Mouse (Mus musculus): ENCODE measurements around the gene Zbtb42.

The Zbtb42 gene

GRCm38 (mm10) chr12:112670718-112671393, 7.8 kb upstream of the Zbtb42 start:
- POLR2A ChIA-PET, result interaction anchor here in 3 of 4 experiments (0.6 to 2.5 kb wide), 13 partner anchors 9 to 464 kb away, joined by 3 to 15 read pairs (median 3); partner anchors contain the start of genes Adssl1 (in 1 of the 3) and Siva1 (in 1 of the 3)
- CTCF ChIA-PET, result interaction anchor here (0.6 to 3.2 kb wide), 9 partner anchors 8 to 104 kb away, joined by 3 to 24 read pairs (median 4); partner anchors contain the start of genes Adssl1 (in 1 of the 4) and Cep170b (in 1 of the 4)

- POLR2A ChIA-PET, result interaction anchor here in 3 of 4 experiments (0.5 to 2.5 kb wide), 20 partner anchors 8 to 463 kb away, joined by 3 to 15 read pairs (median 3); partner anchors contain the start of genes Adssl1 (in 1 of the 3), Cdca4 (in 1 of the 3) and Siva1 (in 1 of the 3)
- CTCF ChIA-PET, result interaction anchor here (0.6 to 4.6 kb wide), 20 partner anchors 9 to 774 kb away, joined by 3 to 43 read pairs (median 4); partner anchors contain the start of genes Adssl1 (in 1 of the 4), Cep170b (in 1 of the 4), Siva1 (in 1 of the 4) and Tex22 (in 1 of the 4)
These were observed 6.7 kb upstream of the Zbtb42 start for GRCm38 (mm10) chr12:112671891-112672290.

GRCm38 (mm10) chr12:112672744-112673575, 5.7 kb upstream of the Zbtb42 start:
- ChIA-PET POLR2A (interaction anchor here in 3 of 4 experiments (0.5 to 2.8 kb wide), 26 partner anchors 10 to 431 kb away, joined by 3 to 15 read pairs (median 4); partner anchors contain the start of genes Cdca4 (in 1 of the 3), Cep170b (in 1 of the 3) and Siva1 (in 1 of the 3)), CTCF (interaction anchor here in 3 of 4 experiments (0.6 to 4.6 kb wide), 22 partner anchors 10 to 775 kb away, joined by 3 to 43 read pairs (median 4); partner anchors contain the start of genes Adssl1 (in 1 of the 3) and Siva1 (in 1 of the 3))

DNA sequence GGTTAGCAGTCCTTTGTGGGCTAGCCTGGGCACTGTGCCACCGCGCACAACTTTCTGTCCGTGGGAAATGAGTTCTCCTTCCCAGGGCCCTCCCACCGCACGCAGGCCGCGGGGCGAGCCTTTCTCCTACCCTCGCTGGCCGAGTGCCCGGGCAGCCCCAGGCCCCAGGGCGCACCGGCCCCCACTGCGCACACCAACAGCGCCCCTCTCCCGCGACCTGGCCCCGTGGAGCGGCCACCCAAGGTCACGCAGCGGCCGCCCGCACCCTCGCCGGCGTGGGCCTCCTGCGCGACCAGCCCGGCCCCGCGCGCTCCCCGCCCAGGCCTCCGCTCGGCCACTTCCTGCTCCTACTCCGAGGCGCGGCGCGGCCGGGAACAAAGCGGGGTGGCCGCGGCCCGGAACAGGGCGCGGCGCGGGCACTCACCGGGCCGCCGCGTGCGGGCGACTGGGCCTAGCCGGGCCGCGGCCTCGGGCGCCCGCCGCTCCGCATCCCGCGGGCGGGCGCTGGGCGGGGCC, 5.0 kb upstream of the Zbtb42 start:
- ChIA-PET CTCF (interaction anchor here in 2 of 4 experiments (0.8 to 4.6 kb wide), 15 partner anchors 10 to 528 kb away, joined by 3 to 43 read pairs (median 5); partner anchors contain the start of genes Adssl1 (in 1 of the 2) and Siva1 (in 1 of the 2)), POLR2A (interaction anchor here in 3 of 4 experiments (0.6 to 2.8 kb wide), 11 partner anchors 10 to 66 kb away, joined by 3 to 15 read pairs (median 4); partner anchors contain the start of gene Siva1 (in 1 of the 3))

DNA sequence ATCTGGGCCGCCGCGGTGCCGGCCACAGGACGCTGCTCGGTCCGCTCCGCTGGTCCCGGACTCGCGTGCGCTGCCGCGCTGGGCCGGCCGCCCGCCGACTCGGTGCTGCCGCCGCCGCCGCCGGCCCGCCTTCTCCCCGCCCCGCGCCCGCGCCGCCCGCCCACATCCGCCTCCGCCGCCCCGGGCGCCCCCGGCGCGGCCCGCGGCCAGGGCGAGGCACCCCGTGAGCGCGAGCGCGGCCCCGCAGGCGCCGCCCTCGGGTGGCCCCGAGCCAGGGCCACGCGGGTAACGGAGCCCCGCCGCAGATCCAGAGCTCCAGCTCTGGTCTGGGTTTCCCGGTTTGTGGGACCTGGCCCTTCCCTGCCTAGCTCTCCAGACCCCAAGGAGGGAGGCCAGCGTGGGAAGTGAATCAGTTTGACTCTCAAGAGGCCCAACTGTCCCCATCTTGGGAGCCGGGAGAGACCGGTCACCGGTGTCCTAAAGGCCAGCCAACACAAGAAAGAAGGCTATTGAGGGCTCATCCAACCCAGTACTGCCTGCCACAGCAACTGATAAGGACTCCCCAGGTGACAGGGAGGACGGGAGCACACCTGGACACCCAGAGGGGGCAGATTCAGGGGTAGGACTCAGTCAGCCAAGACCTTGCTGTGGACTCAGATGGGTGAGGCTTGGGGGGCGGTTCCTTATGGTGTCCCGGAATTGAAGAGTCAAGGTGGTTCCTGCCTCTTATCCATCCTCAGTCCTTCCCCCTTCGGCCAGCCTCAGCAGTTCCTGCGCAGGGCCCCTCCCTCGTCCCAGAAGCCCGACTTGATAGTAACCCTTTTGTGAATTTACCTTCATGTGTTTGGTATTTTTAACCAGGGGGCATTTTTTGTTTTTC, 4.3 kb upstream of the Zbtb42 start, which contains the start of gene Akt1:
Akt1 (minus strand) TSS at position 753 of the 880 bp plus-strand sequence.
- ChIA-PET CTCF (interaction anchor here (0.5 to 4.6 kb wide), 45 partner anchors 9 to 529 kb away, joined by 3 to 43 read pairs (median 4); partner anchors contain the start of genes Siva1 (in 3 of the 4), A530016L24Rik (in 1 of the 4), Adssl1 (in 1 of the 4) and Cdca4 (in 1 of the 4)), POLR2A (interaction anchor here in 3 of 4 experiments (0.9 to 2.8 kb wide), 8 partner anchors 10 to 47 kb away, joined by 3 to 14 read pairs (median 4); no protein-coding TSS in a partner anchor)

GRCm38 (mm10) chr12:112675245-112676035, 3.2 kb upstream of the Zbtb42 start:
- POLR2A ChIA-PET, result interaction anchor here in 3 of 4 experiments (0.7 to 2.8 kb wide), 18 partner anchors 8 to 1690 kb away, joined by 3 to 14 read pairs (median 3); partner anchors contain the start of gene Siva1 (in 1 of the 3)
- CTCF ChIA-PET, result interaction anchor here (0.5 to 4.6 kb wide), 70 partner anchors 10 to 944 kb away, joined by 3 to 43 read pairs (median 4); partner anchors contain the start of genes Siva1 (in 3 of the 4), A530016L24Rik (in 1 of the 4), Adssl1 (in 1 of the 4) and Cdca4 (in 1 of the 4)

- CTCF ChIA-PET, result interaction anchor here in 3 of 4 experiments (1.0 to 3.3 kb wide), 3 partner anchors 30 to 50 kb away, joined by 3 to 14 read pairs (median 6); no protein-coding TSS in a partner anchor
- POLR2A ChIA-PET, result interaction anchor here in 1 of 4 experiments (1.4 kb wide), 1 partner anchor 30 kb away, joined by 4 read pairs; no protein-coding TSS in a partner anchor
These were observed 1.6 kb upstream of the Zbtb42 start for GRCm38 (mm10) chr12:112677076-112677475.

GRCm38 (mm10) chr12:112677943-112678554, 579 bp upstream of the Zbtb42 start:
- ChIA-PET POLR2A (interaction anchor here in 3 of 4 experiments (0.6 to 2.7 kb wide), 10 partner anchors 11 to 299 kb away, joined by 3 to 19 read pairs (median 4); partner anchors contain the start of genes Btbd6 (in 1 of the 3) and Cep170b (in 1 of the 3)), CTCF (interaction anchor here (0.5 to 3.5 kb wide), 14 partner anchors 15 to 217 kb away, joined by 3 to 19 read pairs (median 3); partner anchors contain the start of gene Siva1 (in 1 of the 4))

DNA sequence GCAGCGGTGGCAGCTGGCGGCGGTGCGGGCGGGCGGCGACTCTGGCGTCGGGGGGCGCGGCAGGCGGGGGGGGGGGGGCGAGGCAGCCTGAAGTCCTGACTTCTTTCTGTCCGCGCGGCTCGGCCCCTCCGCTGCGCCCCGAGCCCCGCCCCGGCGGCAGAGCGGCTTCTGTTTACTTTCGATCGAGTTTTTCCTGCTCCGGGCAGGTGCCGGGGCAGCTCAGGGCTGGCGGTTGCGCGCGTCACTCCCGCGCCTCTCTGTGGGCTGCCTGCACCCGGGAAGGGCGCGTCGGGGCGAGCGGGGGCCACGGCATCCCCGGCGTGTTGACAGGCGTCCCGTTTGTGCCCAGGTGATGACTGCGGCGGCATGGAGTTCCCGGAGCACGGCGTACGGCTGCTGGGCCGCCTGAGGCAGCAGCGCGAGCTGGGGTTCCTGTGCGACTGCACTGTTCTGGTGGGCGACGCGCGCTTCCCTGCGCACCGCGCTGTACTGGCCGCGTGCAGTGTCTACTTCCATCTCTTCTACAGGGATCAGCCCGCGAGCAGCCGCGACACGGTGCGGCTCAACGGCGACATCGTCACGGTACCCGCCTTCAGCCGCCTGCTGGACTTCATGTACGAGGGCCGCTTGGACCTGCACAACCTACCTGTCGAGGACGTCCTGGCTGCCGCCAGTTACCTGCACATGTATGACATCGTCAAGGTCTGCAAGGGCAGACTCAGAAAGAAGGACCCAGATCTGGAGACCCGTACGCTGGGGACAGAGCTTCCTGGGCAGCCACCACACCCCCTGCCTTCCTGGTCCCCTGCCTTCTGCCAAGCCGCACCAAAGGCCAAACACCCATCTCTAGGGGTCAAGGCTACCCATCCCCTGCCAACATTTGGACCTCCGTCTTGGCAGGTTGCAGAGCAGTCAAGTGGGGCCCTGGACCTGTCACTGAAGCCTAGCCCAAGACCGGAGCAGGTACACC, 684 bp downstream of the Zbtb42 start:
- POLR2A ChIA-PET, result interaction anchor here in 3 of 4 experiments (0.5 to 2.7 kb wide), 16 partner anchors 8 to 862 kb away, joined by 3 to 19 read pairs (median 4); partner anchors contain the start of genes Btbd6 (in 1 of the 3), Cep170b (in 1 of the 3) and Siva1 (in 1 of the 3)
- CTCF ChIA-PET, result interaction anchor here (0.5 to 3.5 kb wide), 18 partner anchors 9 to 433 kb away, joined by 3 to 19 read pairs (median 4); partner anchors contain the start of genes Jag2 (in 1 of the 4) and Siva1 (in 1 of the 4)

DNA sequence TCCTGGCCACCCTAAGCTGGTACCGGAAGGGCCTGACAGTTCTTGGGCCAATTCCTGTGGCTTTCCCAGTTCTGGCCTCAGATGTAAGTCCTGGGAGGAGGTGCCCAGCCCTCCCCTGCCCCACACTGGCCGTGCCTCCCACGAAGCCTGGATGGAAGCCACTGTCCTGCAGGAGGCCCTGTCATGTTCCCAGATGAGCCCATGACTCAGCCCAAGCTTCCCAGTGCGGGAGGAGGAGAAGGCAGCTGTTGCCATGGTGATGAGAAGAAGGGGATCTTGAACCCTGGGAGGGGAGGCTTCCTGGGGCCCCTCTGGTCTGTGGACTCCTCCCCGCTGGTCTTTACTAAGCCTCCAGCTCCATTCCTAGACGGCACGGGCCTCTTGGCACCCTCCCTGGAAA, 4.7 kb downstream of the Zbtb42 start:
- ChIA-PET CTCF (interaction anchor here in 2 of 4 experiments (0.9 to 1.1 kb wide), 4 partner anchors 10 to 41 kb away, joined by 3 read pairs; no protein-coding TSS in a partner anchor), POLR2A (interaction anchor here in 2 of 4 experiments (0.6 to 1.4 kb wide), 3 partner anchors 10 to 24 kb away, joined by 3 to 5 read pairs (median 4); no protein-coding TSS in a partner anchor)

- ChIA-PET CTCF (interaction anchor here (0.6 to 2.6 kb wide), 6 partner anchors 9 to 36 kb away, joined by 3 to 6 read pairs (median 4); partner anchors contain the start of gene Akt1 (in 1 of the 4)), POLR2A (interaction anchor here in 1 of 4 experiments (1.6 kb wide), 1 partner anchor 9 kb away, joined by 8 read pairs; the partner anchor contains the start of gene Zbtb42)
These were observed 9.8 kb downstream of the Zbtb42 start for GRCm38 (mm10) chr12:112688458-112688857.

- ChIA-PET POLR2A (interaction anchor here in 3 of 4 experiments (0.6 to 3.3 kb wide), 28 partner anchors 7 to 320 kb away, joined by 3 to 19 read pairs (median 4); partner anchors contain the start of genes Akt1 (in 2 of the 3), Zbtb42 (in 2 of the 3), Cdca4 (in 1 of the 3) and Cep170b (in 1 of the 3)), CTCF (interaction anchor here (0.6 to 2.6 kb wide), 21 partner anchors 10 to 548 kb away, joined by 3 to 14 read pairs (median 3); partner anchors contain the start of genes Akt1 (in 1 of the 4) and Zbtb42 (in 1 of the 4))
These were observed 14.8 kb downstream of the Zbtb42 start for GRCm38 (mm10) chr12:112693185-112694126.

All from embryonic stem cell, embryonic (primary cell).